In genomic region chr3:21771752-21772298, GRCm38 (mm10) we compare ENCODE assay signal across 20 mouse cellular contexts.
DNase-seq lines count a peak whose midpoint lies in the region; ATAC-seq lines count a peak whose summit lies in the region.
"Had no signal": no experiment of that assay in that cellular context is flagged by ENCODE, and none has a peak within 500 bp of the region (broad histone marks: within the 10 kb centered on the region; RNA-seq: fewer than 3 reads in every experiment).

No protein-coding gene starts in this region.

- H3K4me1 ChIP-seq in forebrain, embryonic 14.5 days (ENCODE audit: control insufficient read depth, insufficient read depth, low read length), result no peaks in the 10 kb centered on the region
- no peaks in the 10 kb centered on the region for H3K4me1 ChIP-seq in forebrain, embryonic 11.5 days (replicated peaks; ENCODE audit: control insufficient read depth, insufficient read depth, low read length)
- H3K4me1 ChIP-seq: forebrain, embryonic 13.5 days; hindbrain, embryonic 15.5 days; midbrain, embryonic 12.5 days; stomach, embryonic 15.5 days had no signal

- no peak for DNase-seq in forebrain, embryonic 14.5 days (ENCODE audit: low spot score)
- no peak for DNase-seq in forebrain, embryonic 11.5 days (ENCODE audit: low spot score)
- DNase-seq in layer of hippocampus, adult 8-10 months (ENCODE audit: low spot score in 2 of 2), result peak; percentile 12 to 15
- no peak for DNase-seq in layer of hippocampus, adult 9-10 months (ENCODE audit: low spot score)
- DNase-seq in frontal cortex, postnatal 36 days (ENCODE audit: low spot score in 2 of 2), result peak; percentile 39 to 55
- peak; percentile 28 to 34 for DNase-seq in right cerebral cortex, postnatal 10 days (ENCODE audit: low spot score in 2 of 2)
- DNase-seq in adrenal gland, postnatal 10 days, result no peak
- DNase-seq: adrenal gland, postnatal 14 days; cerebellum, adult 9-10 months; embryo, embryonic 11 days; kidney, postnatal 14 days; lung, adult 2 months; lung, postnatal 36 days had no signal

- H3K4me3 ChIP-seq in forebrain, embryonic 14.5 days (ENCODE audit: low read depth, low read length), result no peak overlapping the region
- no peak overlapping the region for H3K4me3 ChIP-seq in forebrain, embryonic 11.5 days (ENCODE audit: low read depth, low read length)
- H3K4me3 ChIP-seq: forebrain, embryonic 13.5 days; heart, embryonic 12.5 days; hindbrain, embryonic 15.5 days; midbrain, embryonic 12.5 days; stomach, embryonic 15.5 days had no signal

- H3K36me3 ChIP-seq in forebrain, embryonic 14.5 days (ENCODE audit: control insufficient read depth, insufficient read depth, low read length), result no peaks in the 10 kb centered on the region
- H3K36me3 ChIP-seq in forebrain, embryonic 11.5 days (ENCODE audit: control insufficient read depth, insufficient read depth, low read length), result no peaks in the 10 kb centered on the region
- H3K36me3 ChIP-seq: heart, embryonic 12.5 days; hindbrain, embryonic 15.5 days; midbrain, embryonic 12.5 days; stomach, embryonic 15.5 days had no signal

- no peaks in the 10 kb centered on the region for H3K27me3 ChIP-seq in forebrain, embryonic 14.5 days (replicated peaks; ENCODE audit: control insufficient read depth, insufficient read depth, low read length)
- H3K27me3 ChIP-seq in forebrain, embryonic 11.5 days (ENCODE audit: control insufficient read depth, insufficient read depth, low read length), result no peaks in the 10 kb centered on the region
- H3K27me3 ChIP-seq: forebrain, embryonic 13.5 days; heart, embryonic 12.5 days; hindbrain, embryonic 15.5 days; midbrain, embryonic 12.5 days; stomach, embryonic 15.5 days had no signal

- H3K9me3 ChIP-seq in forebrain, embryonic 14.5 days (replicated peaks; ENCODE audit: control insufficient read depth, low read length), result no peaks in the 10 kb centered on the region
- H3K9me3 ChIP-seq in forebrain, embryonic 11.5 days (ENCODE audit: control insufficient read depth, low read length), result no peaks in the 10 kb centered on the region
- H3K9me3 ChIP-seq: forebrain, embryonic 13.5 days; heart, embryonic 12.5 days; hindbrain, embryonic 15.5 days; midbrain, embryonic 12.5 days; stomach, embryonic 15.5 days had no signal

- H3K9ac ChIP-seq in forebrain, embryonic 14.5 days (ENCODE audit: low read length), result no peak overlapping the region
- H3K9ac ChIP-seq in forebrain, embryonic 11.5 days (ENCODE audit: low read length), result no peak overlapping the region
- H3K9ac ChIP-seq: forebrain, embryonic 13.5 days; heart, embryonic 12.5 days; hindbrain, embryonic 15.5 days; midbrain, embryonic 12.5 days; stomach, embryonic 15.5 days had no signal

- H3K27ac ChIP-seq in forebrain, embryonic 14.5 days (ENCODE audit: low read depth, low read length), result no peak overlapping the region
- H3K27ac ChIP-seq in forebrain, embryonic 11.5 days (ENCODE audit: low read depth, low read length), result no peak overlapping the region
- H3K27ac ChIP-seq: forebrain, embryonic 13.5 days; hindbrain, embryonic 15.5 days; midbrain, embryonic 12.5 days; stomach, embryonic 15.5 days had no signal

- no peak overlapping the region for H3K4me2 ChIP-seq in forebrain, embryonic 14.5 days (ENCODE audit: low read length)
- no peak overlapping the region for H3K4me2 ChIP-seq in forebrain, embryonic 11.5 days (ENCODE audit: low read depth, low read length, severe bottlenecking)
- H3K4me2 ChIP-seq: forebrain, embryonic 13.5 days; heart, embryonic 12.5 days; hindbrain, embryonic 15.5 days; midbrain, embryonic 12.5 days; stomach, embryonic 15.5 days had no signal

- ATAC-seq in forebrain, embryonic 14.5 days, result peak; percentile 23; the same call in 1 of the 2 replicates
- ATAC-seq in forebrain, embryonic 11.5 days (replicated peaks; ENCODE audit: low FRiP score), result no peak
- no peak for ATAC-seq in megakaryocyte, adult 5-6 weeks (ENCODE audit: poor library complexity, severe bottlenecking)
- ATAC-seq: forebrain, embryonic 13.5 days; intestine, embryonic 16.5 days had no signal

- WGBS in forebrain, embryonic 14.5 days, result 84% methylated on average over 4 of the region's 4 CpGs
- WGBS in forebrain, embryonic 11.5 days, result 91% methylated on average over 4 of the region's 4 CpGs

Comparison
In these comparisons a context has a peak if more than half of its experiments do, and no peak if none do; other contexts are left out.
1. DNase-seq: peak in layer of hippocampus, adult 8-10 months (2 of 2), frontal cortex, postnatal 36 days (2 of 2) and right cerebral cortex, postnatal 10 days (2 of 2); none in forebrain, embryonic 14.5 days (single experiment), forebrain, embryonic 11.5 days (single experiment), layer of hippocampus, adult 9-10 months (single experiment) and adrenal gland, postnatal 10 days (single experiment).